Mouse (Mus musculus): ENCODE measurements around the gene Gm44511.

GRCm38 (mm10) chr6:128818083-128818802, 7.9 kb downstream of the Gm44511 start:
- TF ChIP-seq CTCF (IDR thresholded peaks at IDR 0.05; ENCODE audit: low read depth, low read length), result no peak
- no peak for TF ChIP-seq POLR2AphosphoS5 (IDR thresholded peaks at IDR 0.05; ENCODE audit: insufficient replicate concordance, low read depth, low read length)
- no peak for TF ChIP-seq GATA1 (IDR thresholded peaks at IDR 0.05; ENCODE audit: borderline replicate concordance, low read length)
- TF ChIP-seq GATA2 (IDR thresholded peaks at IDR 0.05; ENCODE audit: borderline replicate concordance, low read depth, low read length), result no peak
